In the genomic region with DNA sequence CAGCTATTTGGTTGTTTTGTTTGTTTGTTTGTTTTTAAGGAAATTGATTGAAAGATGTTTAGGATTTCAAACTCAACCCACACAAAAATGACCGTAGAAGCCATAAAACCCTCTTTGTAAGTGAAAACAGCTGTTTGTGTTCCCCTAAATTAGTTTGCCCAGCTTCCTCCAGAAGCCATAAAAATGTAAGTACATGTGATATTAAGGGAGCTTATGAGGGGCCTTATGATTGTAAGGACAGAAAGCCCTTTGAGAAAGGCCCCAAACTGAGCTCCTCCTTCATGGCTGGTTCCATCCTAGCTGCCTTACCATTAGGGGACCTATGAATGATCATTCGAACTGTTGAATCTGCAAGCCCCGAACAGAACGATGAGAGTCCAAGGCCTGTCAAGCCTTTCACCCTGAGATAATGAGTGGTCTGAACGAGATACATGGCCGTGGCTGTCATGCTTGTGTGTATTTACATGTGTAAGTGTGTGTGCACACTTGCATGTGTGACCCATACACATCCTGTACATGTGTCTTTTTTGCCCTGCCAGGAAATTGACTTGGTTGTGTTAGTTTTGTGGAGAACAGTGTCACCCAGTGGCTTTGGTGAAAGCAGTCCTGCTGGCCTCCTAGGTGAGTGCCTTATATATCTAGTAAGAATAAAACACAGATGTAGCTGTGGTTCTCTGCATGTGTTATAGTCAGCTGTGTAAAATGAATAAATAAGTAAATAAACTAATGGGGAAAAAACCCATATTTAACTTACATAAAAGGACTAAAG, we compare ENCODE assay signal across 12 mouse cellular contexts. TPM values are rescaled to one million over a fixed set of nuclear protein-coding genes. Genes with fewer than 3 reads are reported as not detected.
DNase-seq lines count a peak whose midpoint lies in the region; ATAC-seq and TF ChIP-seq lines count a peak whose summit lies in the region.
"Had no signal": no experiment of that assay in that cellular context is flagged by ENCODE, and none has a peak within 500 bp of the region (broad histone marks: within the 10 kb centered on the region; RNA-seq: fewer than 3 reads in every experiment).

No protein-coding gene starts in this region.

- no peak overlapping the region for H3K4me3 ChIP-seq in gastrocnemius, adult 2 months
- no peak overlapping the region for H3K4me3 ChIP-seq in kidney, embryonic 16.5 days (ENCODE audit: low read length)
- H3K4me3 ChIP-seq: erythroblast, embryonic 14.5 days; hindbrain, embryonic 13.5 days had no signal

- H3K4me1 ChIP-seq in kidney, embryonic 16.5 days (ENCODE audit: insufficient read depth, low read length) = 0 out of 2 replicates have a peak, but pooled peaks cover 16% of the 10 kb centered on the region
- H3K4me1 ChIP-seq: hindbrain, embryonic 13.5 days had no signal

- H3K4me2 ChIP-seq in kidney, embryonic 16.5 days (replicated peaks; ENCODE audit: low read depth, low read length) = no peak overlapping the region
- H3K4me2 ChIP-seq: hindbrain, embryonic 13.5 days had no signal

- DNase-seq in gastrocnemius, adult 2 months = no peak
- no peak for DNase-seq in gastrocnemius, adult 8-10 months (ENCODE audit: low spot score in 2 of 2)
- DNase-seq in kidney, postnatal 10 days = peak; percentile 16
- peak; percentile 5 for DNase-seq in 416B (ENCODE audit: low read depth)
- DNase-seq in frontal cortex, postnatal 25 days (ENCODE audit: low spot score in 2 of 2) = no peak
- no peak for DNase-seq in cerebellum, adult 18-20 months
- DNase-seq: cerebellum, postnatal 25 days; gastrocnemius, postnatal 25 days had no signal

- WGBS in kidney, embryonic 16.5 days = 79% methylated on average over 6 of the region's 6 CpGs

- H3K27me3 ChIP-seq in kidney, embryonic 16.5 days (ENCODE audit: insufficient read depth, low read length) = no peaks in the 10 kb centered on the region

- no peaks in the 10 kb centered on the region for H3K36me3 ChIP-seq in kidney, embryonic 16.5 days (ENCODE audit: insufficient read depth, low read length)
- H3K36me3 ChIP-seq: hindbrain, embryonic 13.5 days had no signal

- ATAC-seq in kidney, embryonic 16.5 days (ENCODE audit: low FRiP score, low TSS enrichment) = no peak
- 0 out of 2 replicates have a peak, but pooled peaks have one; percentile 39 for ATAC-seq in common myeloid progenitor, adult 5-6 weeks (replicated peaks; ENCODE audit: low read depth, poor library complexity, severe bottlenecking)

- 0 out of 2 replicates have a peak, but pooled peaks cover 2% of the 10 kb centered on the region for H3K9me3 ChIP-seq in kidney, embryonic 16.5 days (ENCODE audit: low read length)
- H3K9me3 ChIP-seq: hindbrain, embryonic 13.5 days had no signal

- intact Hi-C loops in gastrocnemius, adult 2 months (cut with DNase I) = loop anchor here (10.0 kb wide), 2 partner anchors 187 to 333 kb away; no protein-coding TSS in a partner anchor

- H3K9ac ChIP-seq in kidney, embryonic 16.5 days (replicated peaks; ENCODE audit: low read length) = no peak overlapping the region
- H3K9ac ChIP-seq: hindbrain, embryonic 13.5 days had no signal

- no peak overlapping the region for H3K27ac ChIP-seq in gastrocnemius, adult 2 months
- H3K27ac ChIP-seq in kidney, embryonic 16.5 days (ENCODE audit: low read length) = no peak overlapping the region
- H3K27ac ChIP-seq: hindbrain, embryonic 13.5 days had no signal

- peak; percentile 42 for TF ChIP-seq CTCF in gastrocnemius, adult 2 months (IDR thresholded peaks at IDR 0.05)

RNA-seq across cellular contexts. Expression of a gene that starts 8.5 kb away (rescaled TPM):
- 1 to 10 TPM; 2.8 to 3.5 TPM for total RNA-seq in gastrocnemius, adult 2 months (2021)
- total RNA-seq in gastrocnemius, adult 8-10 months (2022) = 1 to 10 TPM; 1.1 to 2.2 (median 1.6) TPM
- polyA plus RNA-seq in kidney, embryonic 16.5 days (2015; fragmentation: Nextera tagmentation; extraction: Ambion mirVana) = 11.5 and 12.1 TPM in 2 replicates
- total RNA-seq in common myeloid progenitor, adult 5-6 weeks (2017) = 0.05 and 0.09 TPM in 2 replicates
- polyA plus RNA-seq: erythroblast, embryonic 14.5 days had no signal

Comparison
In these comparisons a context has a peak if more than half of its experiments do, and no peak if none do; other contexts are left out.
1. DNase-seq: peak in kidney, postnatal 10 days (single experiment) and 416B (single experiment); none in gastrocnemius, adult 2 months (single experiment), gastrocnemius, adult 8-10 months (0 of 2), frontal cortex, postnatal 25 days (0 of 2) and cerebellum, adult 18-20 months (0 of 2).